13 mouse cellular contexts compared by ENCODE assay signal in the genomic region with DNA sequence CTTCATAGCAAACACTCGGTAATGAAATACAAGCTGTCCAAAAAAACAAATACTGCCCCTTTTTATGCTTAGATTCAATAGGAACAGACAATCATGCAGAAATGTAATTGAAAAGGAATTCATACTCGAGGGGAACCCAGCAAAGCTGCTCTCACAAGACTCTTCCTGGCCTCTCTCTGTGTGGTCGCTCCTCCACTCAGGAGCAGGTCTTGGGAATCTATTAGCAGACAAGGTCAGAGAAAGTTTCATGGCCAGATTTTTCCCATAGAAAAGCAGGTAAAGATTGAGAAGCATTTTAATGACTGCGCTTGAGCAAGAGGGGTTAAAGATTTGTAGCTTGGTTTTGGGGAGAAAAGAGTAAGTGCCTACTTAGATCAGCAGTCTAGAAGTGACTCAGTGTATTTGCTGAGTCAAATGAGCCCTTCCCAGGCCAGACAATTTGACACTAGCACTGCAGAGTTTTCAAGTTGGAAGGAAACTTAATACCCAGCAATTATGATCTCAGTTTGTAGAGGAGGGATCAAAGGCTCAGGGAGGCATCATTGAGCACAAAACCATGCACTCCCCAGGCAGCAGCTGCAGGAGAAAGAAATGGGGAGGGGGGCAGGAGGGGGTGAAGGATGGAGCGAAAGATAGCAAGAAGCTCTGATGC. TPM values are rescaled to one million over a fixed set of nuclear protein-coding genes. Genes with fewer than 3 reads are reported as not detected.
DNase-seq lines count a peak whose midpoint lies in the region; ATAC-seq and TF ChIP-seq lines count a peak whose summit lies in the region.
"Had no signal": no experiment of that assay in that cellular context is flagged by ENCODE, and none has a peak within 500 bp of the region (broad histone marks: within the 10 kb centered on the region; RNA-seq: fewer than 3 reads in every experiment).

No protein-coding gene starts in this region.

- no peak for ATAC-seq in lung, embryonic 15.5 days (ENCODE audit: borderline replicate concordance, extremely low read depth, low FRiP score, low TSS enrichment)
- ATAC-seq in CD4-positive, CD25-positive, alpha-beta regulatory T cell, adult 4 months: no peak

- no peaks in the 10 kb centered on the region for H3K4me1 ChIP-seq in lung, embryonic 15.5 days
- no peaks in the 10 kb centered on the region for H3K4me1 ChIP-seq in lung, adult 2 months (ENCODE audit: control insufficient read depth, insufficient read depth, low read length)
- H3K4me1 ChIP-seq: hindbrain, embryonic 15.5 days; limb, embryonic 15.5 days had no signal

- no peaks in the 10 kb centered on the region for H3K9me3 ChIP-seq in lung, embryonic 15.5 days
- H3K9me3 ChIP-seq: hindbrain, embryonic 15.5 days; limb, embryonic 15.5 days; midbrain, embryonic 12.5 days had no signal

- no peak overlapping the region for H3K9ac ChIP-seq in lung, embryonic 15.5 days
- H3K9ac ChIP-seq: hindbrain, embryonic 15.5 days; limb, embryonic 15.5 days; midbrain, embryonic 12.5 days had no signal

- no peaks in the 10 kb centered on the region for H3K36me3 ChIP-seq in lung, embryonic 15.5 days
- H3K36me3 ChIP-seq: hindbrain, embryonic 15.5 days; limb, embryonic 15.5 days; midbrain, embryonic 12.5 days had no signal

- DNase-seq in lung, adult 2 months: no peak
- peak; percentile 33 for DNase-seq in brain, embryonic 14.5 days (ENCODE audit: low read depth)
- peak; percentile 88 for DNase-seq in fibroblast of lung, adult 2 months (ENCODE audit: low read depth)
- no peak for DNase-seq in thymus, postnatal 10 days (ENCODE audit: low spot score in 2 of 2)
- DNase-seq in thymus, postnatal 25 days: no peak
- DNase-seq: cerebellum, adult 8-10 months; kidney, postnatal 10 days had no signal

- TF ChIP-seq CTCF in lung, adult 2 months (IDR thresholded peaks at IDR 0.05; ENCODE audit: insufficient read depth, low read length): no peak
- no peak for TF ChIP-seq CTCF in brain, embryonic 14.5 days (IDR thresholded peaks at IDR 0.05; ENCODE audit: borderline replicate concordance, extremely low read depth, insufficient read depth, insufficient read length)

- no peak overlapping the region for H3K4me3 ChIP-seq in lung, embryonic 15.5 days
- no peak overlapping the region for H3K4me3 ChIP-seq in lung, adult 2 months (replicated peaks; ENCODE audit: extremely low read depth, low read depth, low read length)
- H3K4me3 ChIP-seq: erythroblast, embryonic 14.5 days; hindbrain, embryonic 15.5 days; limb, embryonic 15.5 days; midbrain, embryonic 12.5 days had no signal

- no peak for TF ChIP-seq POLR2A in lung, adult 2 months (IDR thresholded peaks at IDR 0.05; ENCODE audit: borderline replicate concordance, extremely low read depth, low read depth, low read length)
- no peak for TF ChIP-seq POLR2A in brain, embryonic 14.5 days (IDR thresholded peaks at IDR 0.05; ENCODE audit: borderline replicate concordance, extremely low read depth, insufficient read depth, insufficient read length, poor library complexity, severe bottlenecking)

- no peaks in the 10 kb centered on the region for H3K27me3 ChIP-seq in lung, embryonic 15.5 days
- H3K27me3 ChIP-seq: hindbrain, embryonic 15.5 days; midbrain, embryonic 12.5 days had no signal

- 42% methylated on average over 5 of the region's 5 CpGs for whole genome bisulfite sequencing in lung, embryonic 15.5 days
- 58% methylated on average over 5 of the region's 5 CpGs for WGBS in lung, adult 2 months

- H3K27ac ChIP-seq in lung, embryonic 15.5 days: peak overlapping the region; percentile 39
- H3K27ac ChIP-seq: hindbrain, embryonic 15.5 days; limb, embryonic 15.5 days; midbrain, embryonic 12.5 days had no signal

- no peak overlapping the region for H3K4me2 ChIP-seq in lung, embryonic 15.5 days
- H3K4me2 ChIP-seq: hindbrain, embryonic 15.5 days; limb, embryonic 15.5 days; midbrain, embryonic 12.5 days had no signal

RNA-seq across cellular contexts. Expression of a gene that starts 24.1 kb away (rescaled TPM):
- polyA plus RNA-seq in lung, embryonic 15.5 days (2015; fragmentation: Nextera tagmentation; extraction: Ambion mirVana): 3.5 and 4.3 TPM in 2 replicates
- 7.3 and 9.5 TPM in 2 replicates for polyA plus RNA-seq in lung, adult 2 months (2012; rRNA removed)
- 5.3 and 9.9 TPM in 2 replicates for polyA plus RNA-seq in brain, embryonic 14.5 days (2012; rRNA removed)
- not detected for polyA plus RNA-seq in CD4-positive, CD25-positive, alpha-beta regulatory T cell, adult 4 months (2017; shearing (Covaris generic))
- polyA plus RNA-seq: erythroblast, embryonic 14.5 days had no signal

Comparison
In these comparisons a context has a peak if more than half of its experiments do, and no peak if none do; other contexts are left out.
1. DNase-seq: peak in brain, embryonic 14.5 days (single experiment) and fibroblast of lung, adult 2 months (single experiment); none in lung, adult 2 months (single experiment), thymus, postnatal 10 days (0 of 2) and thymus, postnatal 25 days (single experiment).